Mouse (Mus musculus) spleen, adult 2 months (tissue): Measurements from ENCODE around the gene Agxt2. TPM values are rescaled to one million over a fixed set of nuclear protein-coding genes. Genes with fewer than 3 reads are reported as not detected.

Experiments
- DNase-seq, 2 experiments: peaks; one replicate each; pipeline versions ENCODE4 v3.0.0 to v3.0.0-alpha.2; 2012 to 2021; ENCODE audit warnings: low spot score in 2 of 2, low read depth in 1 of 2
- H3K27ac ChIP-seq: fragments of 200-500 bp; 2 replicates; pipeline ENCODE4 v1.5.1; 2012; ENCODE audit warnings: low read length, inconsistent platforms; ENCODE audit not compliant: insufficient read depth
- H3K27me3 ChIP-seq: fragments of 200-500 bp; 2 replicates; pipeline ENCODE4 v1.6.1; 2012; ENCODE audit warnings: mild to moderate bottlenecking, moderate library complexity, low read length, inconsistent platforms; ENCODE audit not compliant: control insufficient read depth, insufficient read depth
- H3K36me3 ChIP-seq: fragments of 200-500 bp; 2 replicates; pipeline ENCODE4 v1.6.1; 2012; ENCODE audit warnings: mild to moderate bottlenecking, low read length, inconsistent platforms; ENCODE audit not compliant: control insufficient read depth, insufficient read depth
- H3K4me1 ChIP-seq: fragments of 200-500 bp; 2 replicates; pipeline ENCODE4 v1.6.1; 2011; ENCODE audit warnings: inconsistent platforms; ENCODE audit not compliant: control insufficient read depth, insufficient read depth, insufficient read length
- H3K4me3 ChIP-seq: fragments of 200-500 bp; 2 replicates; pipeline ENCODE4 v1.5.1; 2011; ENCODE audit warnings: mild to moderate bottlenecking, inconsistent platforms; ENCODE audit not compliant: insufficient read depth, insufficient read length; ENCODE audit errors: extremely low read depth
- CTCF ChIP-seq: fragments of 200-500 bp; IDR thresholded peaks from 2 replicates; pipeline ENCODE4 v1.5.1; 2011; ENCODE audit warnings: mild to moderate bottlenecking, inconsistent platforms; ENCODE audit not compliant: insufficient read depth, insufficient read length, insufficient replicate concordance; ENCODE audit errors: extremely low read depth
- POLR2A ChIP-seq: fragments of 200-500 bp; IDR thresholded peaks from 2 replicates; pipeline ENCODE4 v1.6.1; 2011; ENCODE audit warnings: low read depth, low read length, inconsistent platforms
- WGBS: fragments of 180-500 bp; shearing (Covaris S2); methylation state at CpG from one replicate; pipeline ENCODE4 v1.1.7; 2018; 5-methylcytosine and 5-hydroxymethylcytosine counted together
- polyA plus RNA-seq: library from polyadenylated mRNA; depleted of rRNA; stranded (reverse); fragments of >200 nt; gene quantifications from 2 replicates; pipeline ENCODE4 v1.2.3, GENCODE M21; 2012

Gene Agxt2
- polyA plus RNA-seq, 1 experiment = not detected

DNA sequence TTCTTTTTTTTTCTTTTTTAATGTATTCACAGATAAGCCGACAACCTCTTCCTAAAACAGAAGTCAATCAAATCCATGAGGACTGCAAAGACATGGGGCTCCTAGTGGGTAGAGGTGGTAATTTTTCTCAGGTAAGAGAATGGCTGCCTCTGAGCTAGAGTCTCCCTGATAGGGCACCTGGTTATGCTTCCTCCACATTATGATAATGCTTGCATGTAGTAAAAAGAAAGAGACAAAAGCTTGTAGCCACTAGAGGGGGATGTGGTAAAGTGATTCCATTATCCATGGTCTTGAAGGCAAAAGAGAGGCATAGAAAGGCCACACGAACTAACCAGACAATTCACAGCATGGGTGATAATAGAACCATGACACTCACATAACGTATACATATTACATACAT is 42.1 kb downstream of the Agxt2 start:
- H3K4me1 ChIP-seq = no peaks in the 10 kb centered on the region
- no peaks in the 10 kb centered on the region for H3K36me3 ChIP-seq
- no peaks in the 10 kb centered on the region for H3K27me3 ChIP-seq
- DNase-seq = no peak
- 70% methylated on average over 3 of the region's 3 CpGs for WGBS
- no peak overlapping the region for H3K4me3 ChIP-seq
- no peak for TF ChIP-seq POLR2A
- TF ChIP-seq CTCF = no peak
- H3K27ac ChIP-seq = no peak overlapping the region

- no peaks in the 10 kb centered on the region for H3K36me3 ChIP-seq
- no peaks in the 10 kb centered on the region for H3K27me3 ChIP-seq
- no peak for DNase-seq
- WGBS = 91% methylated on average over 3 of the region's 3 CpGs
- TF ChIP-seq POLR2A (no peak), CTCF (no peak)
- no peak overlapping the region for H3K27ac ChIP-seq
- H3K4me1 ChIP-seq = peaks cover 2% of the 10 kb centered on the region; the same call in 1 of the 2 replicates
- no peak overlapping the region for H3K4me3 ChIP-seq
Measured at GRCm38 (mm10) chr15:10409842-10410241, 51.5 kb downstream of the Agxt2 start.

DNA sequence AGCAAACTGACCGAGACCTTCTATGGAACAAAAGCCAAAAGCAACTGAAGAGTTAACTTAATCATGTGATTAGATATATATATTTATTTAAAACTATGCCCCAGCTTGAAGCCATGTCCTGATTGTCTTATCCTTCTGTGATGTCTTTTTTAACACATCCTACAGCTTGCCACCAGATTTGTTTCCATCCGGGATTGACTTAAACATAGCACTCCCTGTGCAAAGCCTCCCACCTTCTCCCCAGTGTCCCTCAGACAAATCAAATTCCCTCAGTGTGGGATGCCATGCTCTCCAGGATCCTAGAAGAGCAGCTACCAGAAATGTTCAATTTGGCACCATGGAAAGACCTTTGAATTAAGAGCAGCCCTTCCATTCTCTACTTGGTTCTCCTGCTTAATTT is 52.5 kb downstream of the Agxt2 start:
- Histone ChIP-seq H3K27me3 (no peaks in the 10 kb centered on the region), H3K4me1 (peaks cover 2% of the 10 kb centered on the region; the same call in 1 of the 2 replicates), H3K36me3 (no peaks in the 10 kb centered on the region), H3K27ac (no peak overlapping the region), H3K4me3 (no peak overlapping the region)
- WGBS = 90% methylated on average over 2 of the region's 2 CpGs
- no peak for DNase-seq
- TF ChIP-seq POLR2A (no peak), CTCF (no peak)

DNA sequence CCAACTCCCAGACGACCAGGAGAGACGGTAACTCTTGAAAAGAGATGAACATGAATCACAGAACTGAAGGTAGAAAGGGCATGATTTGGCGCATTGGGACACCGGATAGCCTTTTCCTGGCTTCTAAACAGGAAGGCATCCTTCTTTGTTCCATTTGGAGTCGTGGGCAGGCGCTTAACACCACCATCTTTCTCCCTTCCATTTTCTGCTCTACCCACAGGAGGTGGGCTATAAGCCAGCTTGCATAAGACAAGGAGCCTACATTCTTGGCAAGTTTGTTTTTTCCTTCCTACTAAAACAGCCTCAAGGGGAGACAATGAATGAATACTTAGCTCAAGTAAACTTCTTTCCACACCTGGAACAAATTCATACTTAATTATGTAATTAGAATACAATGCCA is 55.3 kb downstream of the Agxt2 start:
- TF ChIP-seq CTCF = no peak
- no peak for TF ChIP-seq POLR2A
- H3K36me3 ChIP-seq = no peaks in the 10 kb centered on the region
- 90% methylated on average over 6 of the region's 6 CpGs for WGBS
- H3K27me3 ChIP-seq = no peaks in the 10 kb centered on the region
- no peak for DNase-seq
- no peak overlapping the region for H3K4me3 ChIP-seq
- peaks cover 2% of the 10 kb centered on the region; the same call in 1 of the 2 replicates for H3K4me1 ChIP-seq
- no peak overlapping the region for H3K27ac ChIP-seq

DNA sequence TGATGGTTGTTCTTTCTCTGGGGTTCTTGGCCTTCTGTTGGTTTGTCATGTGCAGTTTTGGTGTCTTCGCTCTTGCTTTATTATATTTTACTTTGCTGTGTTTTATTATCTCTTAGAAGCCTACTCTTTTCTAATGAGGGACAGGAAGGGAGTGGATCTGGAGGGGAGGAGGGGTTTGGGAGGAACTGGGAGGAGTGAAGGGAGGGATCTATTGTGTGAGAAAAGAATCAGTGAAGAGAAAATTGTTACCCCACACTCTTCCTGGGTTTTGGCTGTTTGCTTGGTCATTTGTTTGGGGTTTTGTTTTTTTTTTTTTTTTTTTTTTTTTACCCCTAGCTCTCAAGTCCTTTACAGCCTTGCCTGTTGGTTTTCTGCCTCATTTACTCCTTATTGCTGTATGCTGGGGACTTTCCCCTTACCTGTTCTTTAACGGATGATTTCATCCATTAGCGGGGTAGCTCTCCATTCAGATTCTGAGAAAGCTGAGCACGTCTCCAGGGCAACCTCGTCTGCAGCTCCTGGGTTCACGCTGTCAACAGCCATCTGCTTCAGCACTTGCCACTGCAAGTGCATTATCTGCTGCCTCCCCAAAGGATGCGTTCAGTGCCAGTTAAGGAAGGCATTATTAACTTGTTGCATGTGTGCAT is 62.9 kb downstream of the Agxt2 start:
- no peak for DNase-seq
- TF ChIP-seq CTCF = no peak
- no peak for TF ChIP-seq POLR2A
- 79% methylated on average over 7 of the region's 7 CpGs for WGBS
- H3K27ac ChIP-seq = no peak overlapping the region
- H3K4me1 ChIP-seq = no peaks in the 10 kb centered on the region
- H3K36me3 ChIP-seq = no peaks in the 10 kb centered on the region
- no peaks in the 10 kb centered on the region for H3K27me3 ChIP-seq
- H3K4me3 ChIP-seq = no peak overlapping the region

DNA sequence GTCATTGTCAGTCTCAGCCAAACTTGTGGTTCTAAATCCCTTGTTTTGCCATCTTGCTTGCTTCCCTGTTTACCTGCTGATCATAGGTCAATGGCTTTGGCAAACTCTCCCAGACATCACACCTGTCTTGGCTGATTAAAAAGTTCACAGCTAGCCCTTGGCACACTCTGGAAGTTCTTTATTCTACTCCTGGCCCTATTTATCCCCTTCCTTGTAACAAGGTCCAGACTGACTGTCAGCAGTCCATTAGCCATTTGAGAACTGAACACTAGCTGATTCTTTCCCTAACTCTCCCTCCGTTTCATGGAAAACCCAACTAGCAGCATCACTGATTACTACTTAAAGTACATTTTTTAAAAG is 63.4 kb downstream of the Agxt2 start:
- Histone ChIP-seq H3K36me3 (no peaks in the 10 kb centered on the region), H3K4me1 (no peaks in the 10 kb centered on the region), H3K4me3 (no peak overlapping the region), H3K27me3 (no peaks in the 10 kb centered on the region), H3K27ac (no peak overlapping the region)
- no peak for DNase-seq
- WGBS = 100% methylated on average over 1 of the region's 1 CpGs
- TF ChIP-seq POLR2A (no peak), CTCF (no peak)

DNA sequence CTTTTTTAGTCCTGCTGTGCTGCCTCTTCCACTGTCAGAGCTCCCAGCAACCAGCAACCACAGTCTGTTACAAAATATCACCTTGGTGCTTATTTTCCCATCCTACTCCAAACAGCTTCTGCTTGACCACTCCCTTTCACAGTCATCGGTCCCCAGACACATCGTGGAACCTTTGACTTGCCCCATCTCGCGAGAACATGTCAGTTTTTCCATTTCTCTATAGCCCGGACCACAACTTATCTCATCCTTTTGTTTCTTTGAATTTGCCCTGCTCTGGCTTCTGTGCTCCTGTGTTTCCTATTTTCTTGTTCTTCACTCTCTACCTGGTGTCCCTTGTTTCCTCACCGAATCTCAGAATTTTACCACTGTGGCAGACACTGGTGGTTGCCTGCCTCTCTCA is 67.8 kb downstream of the Agxt2 start:
- TF ChIP-seq CTCF (no peak), POLR2A (no peak)
- H3K4me1 ChIP-seq = no peaks in the 10 kb centered on the region
- no peak for DNase-seq
- no peaks in the 10 kb centered on the region for H3K36me3 ChIP-seq
- no peaks in the 10 kb centered on the region for H3K27me3 ChIP-seq
- no peak overlapping the region for H3K27ac ChIP-seq
- WGBS = 90% methylated on average over 6 of the region's 6 CpGs
- H3K4me3 ChIP-seq = no peak overlapping the region
